Mouse (Mus musculus) left cerebral cortex, adult 11 months (tissue): ENCODE measurements at regions not wholly inside any gene's neighbourhood (a gene's known extent, or its start where the extent isn't known, plus 50 kb on each side); places are given as distances from the start of the nearest gene placed in this dataset.

Experiments used
- DNase-seq: peaks from one replicate; pipeline ENCODE4 v3.0.0; 2022; ENCODE audit warnings: low spot score

- no peak for DNase-seq
Measured at GRCm38 (mm10) chr10:99416896-99417479, 154.0 kb downstream of the Dusp6 start.

GRCm38 (mm10) chr10:99417591-99417990 is 154.6 kb downstream of the Dusp6 start:
- no peak for DNase-seq

- no peak for DNase-seq
Measured at GRCm38 (mm10) chr10:99418497-99418896, 155.5 kb downstream of the Dusp6 start.

- DNase-seq = no peak
Measured at GRCm38 (mm10) chr10:99419532-99419931, 156.5 kb downstream of the Dusp6 start.

GRCm38 (mm10) chr10:99423406-99423805 is 160.4 kb downstream of the Dusp6 start:
- no peak for DNase-seq

- DNase-seq = no peak
Measured at GRCm38 (mm10) chr10:99425265-99425664, 162.2 kb downstream of the Dusp6 start.

GRCm38 (mm10) chr10:99430175-99430574 is 167.1 kb downstream of the Dusp6 start:
- DNase-seq = no peak

- DNase-seq = peak; percentile 21
Measured at GRCm38 (mm10) chr10:99430669-99431561, 167.9 kb downstream of the Dusp6 start.

GRCm38 (mm10) chr10:99437060-99437459 is 174.0 kb downstream of the Dusp6 start:
- DNase-seq = no peak

- no peak for DNase-seq
Measured at GRCm38 (mm10) chr10:99440169-99440568, 177.1 kb downstream of the Dusp6 start.

GRCm38 (mm10) chr10:99441014-99441413 is 178.0 kb downstream of the Dusp6 start:
- DNase-seq = no peak

- no peak for DNase-seq
Measured at GRCm38 (mm10) chr10:99441931-99442330, 178.9 kb downstream of the Dusp6 start.

GRCm38 (mm10) chr10:99443453-99444170 is 180.6 kb downstream of the Dusp6 start:
- no peak for DNase-seq

- DNase-seq = no peak
Measured at GRCm38 (mm10) chr10:99450714-99451625, 187.9 kb downstream of the Dusp6 start.

- DNase-seq = no peak
Measured at GRCm38 (mm10) chr10:99451639-99452417, 188.8 kb downstream of the Dusp6 start.

- no peak for DNase-seq
Measured at GRCm38 (mm10) chr10:99456180-99456579, 193.1 kb downstream of the Dusp6 start.

- no peak for DNase-seq
Measured at GRCm38 (mm10) chr10:99458047-99458446, 195.0 kb downstream of the Dusp6 start.

- DNase-seq = no peak
Measured at GRCm38 (mm10) chr10:99459171-99459660, 196.2 kb downstream of the Dusp6 start.

GRCm38 (mm10) chr10:99459823-99460361 is 196.9 kb downstream of the Dusp6 start:
- no peak for DNase-seq

GRCm38 (mm10) chr10:99460847-99461445 is 197.9 kb downstream of the Dusp6 start:
- no peak for DNase-seq
